Mouse (Mus musculus) heart, adult 11 months (tissue): ENCODE data around the gene Utp20.

Experiments used
- DNase-seq: peaks from one replicate; pipeline ENCODE4 v3.0.0; 2022

Gene Utp20

DNA sequence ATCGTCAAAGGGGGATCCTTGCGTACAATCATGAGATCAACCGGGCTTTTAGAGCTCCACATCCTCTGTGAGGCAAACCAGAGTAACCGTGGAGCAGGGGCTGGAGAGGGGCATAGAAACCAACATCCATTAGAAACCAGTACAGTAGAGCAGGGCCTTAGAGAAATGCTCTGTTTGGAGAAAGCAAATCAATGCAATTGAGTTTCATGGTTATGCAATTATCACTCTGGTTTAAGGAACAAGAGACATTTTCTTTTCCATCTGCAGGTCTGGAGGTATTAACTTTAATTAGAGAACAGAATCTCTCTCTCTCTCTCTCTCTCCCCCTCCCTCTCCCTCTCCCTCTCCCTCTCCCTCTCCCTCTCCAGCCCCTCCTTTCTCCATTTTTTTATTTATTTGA lies 111.9 kb downstream of the Utp20 start:
- DNase-seq, result no peak

DNA sequence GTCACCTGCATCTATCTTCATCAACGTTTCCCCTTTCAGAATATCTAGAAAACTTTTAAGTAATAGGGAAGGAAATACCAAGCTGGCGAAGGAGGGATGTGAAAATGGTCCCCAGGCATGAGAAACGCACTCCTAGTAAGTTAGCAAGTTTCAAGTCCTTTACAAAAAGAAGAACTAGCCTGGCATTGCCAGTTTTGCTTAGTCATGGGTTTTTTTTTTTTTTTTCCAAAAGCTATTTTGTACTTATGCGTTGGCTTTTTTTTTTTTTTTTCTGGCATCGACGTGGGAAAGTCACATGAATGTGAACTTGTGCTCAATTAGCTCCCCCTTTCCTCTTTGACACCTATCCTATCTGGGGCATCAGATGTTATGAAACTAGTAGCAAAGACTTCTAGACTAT lies 114.2 kb downstream of the Utp20 start:
- peak; percentile 83 for DNase-seq

DNA sequence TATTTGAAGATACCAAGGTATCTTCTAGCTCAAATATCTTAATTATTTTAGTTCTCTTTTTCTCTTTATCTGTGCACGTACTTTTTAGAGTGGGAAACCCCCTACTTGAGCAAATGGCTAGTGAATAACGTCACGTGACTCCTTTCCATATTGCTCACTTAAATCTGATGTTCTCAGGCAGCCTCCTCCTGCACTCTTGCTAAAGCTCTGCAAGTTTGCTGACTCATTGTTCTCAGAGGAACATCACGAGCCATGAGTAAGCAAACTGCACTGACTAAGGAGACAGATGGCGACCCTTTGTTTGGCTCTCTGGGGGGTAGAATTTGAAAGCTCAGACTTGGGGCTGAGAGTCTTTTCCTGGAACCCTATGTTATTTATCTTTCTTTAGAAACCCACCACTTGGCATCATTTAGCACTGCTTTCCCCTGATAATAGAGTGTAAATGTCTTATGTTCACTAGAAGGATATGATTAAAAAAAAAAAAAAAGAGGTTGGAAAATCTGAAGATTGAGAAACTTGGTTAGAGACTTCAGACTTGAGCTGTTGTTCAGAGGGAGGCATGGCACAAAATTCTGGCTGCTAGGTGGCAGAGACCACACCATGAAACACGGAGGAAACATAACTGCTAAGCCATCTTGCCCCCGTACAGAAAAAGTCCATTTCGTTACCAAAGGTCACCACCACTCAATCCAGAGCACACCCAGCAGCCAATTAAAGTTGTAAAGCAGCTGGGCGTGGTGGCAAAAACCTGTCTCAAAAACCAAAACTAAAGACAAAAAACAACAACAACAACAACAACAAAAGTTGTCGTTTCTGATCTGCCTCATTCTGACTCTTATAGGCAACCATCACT lies 117.7 kb downstream of the Utp20 start:
- DNase-seq, result no peak

DNA sequence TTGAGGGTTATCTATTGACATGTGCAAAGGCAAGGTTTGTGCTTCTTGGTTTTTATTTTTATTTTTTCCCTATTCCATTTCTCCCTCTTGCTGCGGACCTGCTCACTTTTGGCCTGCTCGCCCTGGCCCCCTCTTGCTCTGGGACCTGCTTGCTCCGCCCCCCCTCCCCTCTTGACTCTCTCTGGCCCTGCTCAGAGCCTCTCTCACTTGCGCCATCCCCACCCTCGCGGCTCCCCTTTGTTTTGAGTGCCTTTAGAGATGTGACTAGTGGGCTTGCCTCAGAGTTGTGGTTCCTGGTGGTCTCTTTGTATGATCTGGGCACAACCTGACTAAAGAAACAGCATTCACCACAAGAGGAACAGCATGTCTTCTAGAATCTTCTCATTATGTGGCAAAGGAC lies 125.7 kb downstream of the Utp20 start:
- no peak for DNase-seq
